Mouse (Mus musculus) thymus, postnatal 0 days (tissue): Measurements from ENCODE around the gene Dnah2. TPM values are rescaled to one million over a fixed set of nuclear protein-coding genes. Genes with fewer than 3 reads are reported as not detected.

Experiments used
- DNase-seq: peaks from one replicate; pipeline ENCODE4 v3.0.0-alpha.2; 2015; ENCODE audit warnings: low spot score
- polyA plus RNA-seq: library from polyadenylated mRNA; unstranded; fragments of >200 nt; fragmentation: Nextera tagmentation; extraction: Ambion mirVana; gene quantifications from 2 replicates; pipeline ENCODE4 v1.2.1, GENCODE M21; 2015

Gene Dnah2
- polyA plus RNA-seq, 1 experiment from 2014 or later, result 0.20 TPM

GRCm38 (mm10) chr11:69408541-69409377 lies 140.2 kb downstream of the Dnah2 start:
- peak; percentile 90 for DNase-seq

- no peak for DNase-seq
These were observed 141.2 kb downstream of the Dnah2 start for GRCm38 (mm10) chr11:69407724-69408004.

- DNase-seq, result no peak
These were observed 141.8 kb downstream of the Dnah2 start for GRCm38 (mm10) chr11:69406867-69407723.

GRCm38 (mm10) chr11:69406282-69406681 lies 142.6 kb downstream of the Dnah2 start:
- no peak for DNase-seq

- no peak for DNase-seq
These were observed 143.3 kb downstream of the Dnah2 start for GRCm38 (mm10) chr11:69405397-69406200.

GRCm38 (mm10) chr11:69404595-69405396 lies 144.1 kb downstream of the Dnah2 start:
- DNase-seq, result no peak

- no peak for DNase-seq
These were observed 145.0 kb downstream of the Dnah2 start for GRCm38 (mm10) chr11:69403691-69404594.

GRCm38 (mm10) chr11:69401987-69402386 lies 146.9 kb downstream of the Dnah2 start:
- DNase-seq, result no peak

GRCm38 (mm10) chr11:69401210-69401637 lies 147.7 kb downstream of the Dnah2 start:
- DNase-seq, result peak; percentile 96

- DNase-seq, result no peak
These were observed 148.6 kb downstream of the Dnah2 start for GRCm38 (mm10) chr11:69400083-69400850.

- no peak for DNase-seq
These were observed 149.5 kb downstream of the Dnah2 start for GRCm38 (mm10) chr11:69399201-69400082.

- no peak for DNase-seq
These were observed 150.3 kb downstream of the Dnah2 start for GRCm38 (mm10) chr11:69398486-69399200.

GRCm38 (mm10) chr11:69398059-69398458 lies 150.9 kb downstream of the Dnah2 start, which contains the start of gene Tmem88:
Tmem88 (minus strand) TSS chr11:69398234.
- DNase-seq, result no peak

GRCm38 (mm10) chr11:69397581-69398057 lies 151.3 kb downstream of the Dnah2 start:
- no peak for DNase-seq

GRCm38 (mm10) chr11:69396772-69397171 lies 152.1 kb downstream of the Dnah2 start:
- no peak for DNase-seq

GRCm38 (mm10) chr11:69395634-69396373 lies 153.1 kb downstream of the Dnah2 start:
- DNase-seq, result peak; percentile 99
